Mouse (Mus musculus) neural tube, embryonic 11.5 days (tissue): Measurements from ENCODE around the gene Mrpl49. TPM values are rescaled to one million over a fixed set of nuclear protein-coding genes. Genes with fewer than 3 reads are reported as not detected.
A peak's percentile ranks its signal among the peaks of the same experiment; 100 is the strongest.

Experiments
- ATAC-seq: fragments of 200-750 bp; cut with Nextera tagmentation; 2 replicates; pipeline ENCODE4 v1.8.0; 2017; ENCODE audit warnings: moderate number of reproducible peaks, mild to moderate bottlenecking, moderate TSS enrichment, moderate library complexity; ENCODE audit not compliant: insufficient read depth, low FRiP score, low TSS enrichment
- DNase-seq: peaks from one replicate; pipeline ENCODE4 v3.0.0-alpha.2; 2015; ENCODE audit warnings: low spot score
- H3K27ac ChIP-seq: fragments of 300-500 bp; sonication (generic); 2 replicates; pipeline ENCODE4 v1.5.1; 2014; ENCODE audit warnings: low read depth, mild to moderate bottlenecking, low read length
- H3K27me3 ChIP-seq: fragments of 300-500 bp; sonication (generic); 2 replicates; pipeline ENCODE4 v1.6.1; 2014; ENCODE audit warnings: mild to moderate bottlenecking, low read length, mixed read lengths; ENCODE audit not compliant: control insufficient read depth, insufficient read depth
- H3K36me3 ChIP-seq: fragments of 300-500 bp; sonication (generic); 2 replicates; pipeline ENCODE4 v1.6.1; 2014; ENCODE audit warnings: mild to moderate bottlenecking, low read length, moderate library complexity, mixed read lengths; ENCODE audit not compliant: control insufficient read depth, insufficient read depth
- H3K4me1 ChIP-seq: fragments of 300-500 bp; sonication (generic); 2 replicates; pipeline ENCODE4 v1.6.1; 2014; ENCODE audit warnings: low read length, mixed read lengths; ENCODE audit not compliant: control insufficient read depth, insufficient read depth
- H3K4me2 ChIP-seq: fragments of 300-500 bp; sonication (generic); 2 replicates; pipeline ENCODE4 v1.6.1; 2014; ENCODE audit warnings: low read depth, mild to moderate bottlenecking, moderate library complexity
- H3K4me3 ChIP-seq: fragments of 300-500 bp; sonication (generic); 2 replicates; pipeline ENCODE4 v1.5.1; 2014; ENCODE audit warnings: low read depth, low read length
- H3K9ac ChIP-seq: fragments of 300-500 bp; sonication (generic); 2 replicates; pipeline ENCODE4 v1.6.1; 2014; ENCODE audit warnings: mild to moderate bottlenecking, low read length
- H3K9me3 ChIP-seq: fragments of 300-500 bp; sonication (generic); 2 replicates; pipeline ENCODE4 v1.6.1; 2016; ENCODE audit warnings: low read length; ENCODE audit not compliant: control insufficient read depth
- WGBS: fragments of 180-500 bp; shearing (Covaris S2); extraction: QIAGEN DNeasy Blood & Tissue Kit; methylation state at CpG from one replicate; pipeline ENCODE4 v1.1.7; 2014; 5-methylcytosine and 5-hydroxymethylcytosine counted together
- polyA plus RNA-seq: library from polyadenylated mRNA; unstranded; fragments of >200 nt; fragmentation: Nextera tagmentation; extraction: Ambion mirVana; gene quantifications from 2 replicates; pipeline ENCODE4 v1.2.1, GENCODE M21; 2014

Mrpl49 gene
- polyA plus RNA-seq, 1 experiment from 2014 or later, result 84.8 TPM

- no peak overlapping the region for H3K27ac ChIP-seq
- DNase-seq (no peak), ATAC-seq (no peak)
- WGBS, result 45% methylated on average over 7 of the region's 7 CpGs
- peaks cover 4% of the 10 kb centered on the region; the same call in 1 of the 2 replicates for H3K4me1 ChIP-seq
- H3K9ac ChIP-seq, result no peak overlapping the region
- no peak overlapping the region for H3K4me3 ChIP-seq
- H3K9me3 ChIP-seq, result no peaks in the 10 kb centered on the region
- no peaks in the 10 kb centered on the region for H3K36me3 ChIP-seq
- H3K27me3 ChIP-seq, result peaks cover 20% of the 10 kb centered on the region
- no peak overlapping the region for H3K4me2 ChIP-seq
Observed at GRCm38 (mm10) chr19:6016532-6016931, 41.1 kb downstream of the Mrpl49 start.

DNA sequence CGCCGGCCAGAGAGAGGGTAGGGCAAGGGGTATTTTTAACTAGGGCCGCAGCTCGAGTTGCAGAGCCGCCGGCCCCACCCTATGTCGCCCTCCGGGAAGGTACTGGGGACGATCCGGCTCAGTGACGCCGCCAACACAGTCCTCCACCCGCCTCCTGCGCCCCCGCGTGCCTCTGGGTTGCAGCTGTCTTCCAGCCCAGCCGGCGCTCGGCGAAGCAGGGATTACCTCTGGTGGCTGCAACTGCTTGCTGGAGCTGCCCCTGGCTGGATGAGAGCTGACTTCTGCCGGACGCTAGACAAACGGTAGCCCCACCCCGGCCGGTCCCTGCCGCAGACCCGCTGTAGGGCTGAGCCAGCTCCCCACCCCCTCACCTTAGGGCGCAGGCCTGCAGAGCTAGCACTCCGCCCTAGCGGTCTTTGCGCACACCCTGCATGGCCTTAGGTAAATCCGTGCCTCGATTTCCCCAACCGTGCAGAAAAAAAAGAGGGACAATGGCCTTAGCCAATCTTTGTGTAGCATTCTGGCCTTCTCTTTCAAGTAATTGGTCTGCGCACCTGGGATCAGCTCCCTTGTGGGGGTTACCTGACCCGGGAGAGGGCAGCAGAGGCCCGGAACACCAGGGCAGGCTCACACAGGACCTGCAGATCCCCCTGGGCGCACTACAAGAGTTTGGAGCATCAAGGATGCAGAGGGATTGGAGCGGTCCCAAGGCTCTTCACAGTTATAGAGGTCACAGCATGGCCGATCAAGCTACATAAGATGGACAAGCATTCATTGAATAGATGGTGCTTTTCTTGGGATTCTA, 41.9 kb downstream of the Mrpl49 start, which contains the start of gene Capn1:
TSS of gene Capn1 (minus strand) at position 387 of the 805 bp plus-strand sequence.
- Histone ChIP-seq H3K27me3 (peaks cover 20% of the 10 kb centered on the region), H3K36me3 (no peaks in the 10 kb centered on the region), H3K4me3 (peak within 1 kb of the TSS; percentile 41), H3K4me1 (peaks cover 4% of the 10 kb centered on the region; the same call in 1 of the 2 replicates), H3K27ac (0 out of 2 replicates have a peak within 1 kb of the TSS, but pooled peaks have one; percentile 27), H3K9ac (peak within 1 kb of the TSS; percentile 54), H3K4me2 (peak within 1 kb of the TSS; percentile 88), H3K9me3 (no peaks in the 10 kb centered on the region)
- peak; percentile 74 for DNase-seq
- 3% methylated on average over 37 of the region's 40 CpGs for WGBS
- peak; percentile 67; the same call in 1 of the 2 replicates for ATAC-seq

- H3K9me3 ChIP-seq, result no peaks in the 10 kb centered on the region
- WGBS, result 2% methylated on average over 13 of the region's 18 CpGs
- peak; percentile 63; the same call in 1 of the 2 replicates for ATAC-seq
- peak overlapping the region; percentile 54 for H3K9ac ChIP-seq
- H3K4me2 ChIP-seq, result peak overlapping the region; percentile 88
- H3K4me3 ChIP-seq, result peak overlapping the region; percentile 41
- DNase-seq, result peak; percentile 52
- H3K27ac ChIP-seq, result 0 out of 2 replicates have a peak overlapping the region, but pooled peaks have one; percentile 27
- peaks cover 20% of the 10 kb centered on the region for H3K27me3 ChIP-seq
- no peaks in the 10 kb centered on the region for H3K36me3 ChIP-seq
- H3K4me1 ChIP-seq, result peaks cover 4% of the 10 kb centered on the region; the same call in 1 of the 2 replicates
Observed at GRCm38 (mm10) chr19:6014991-6015510, 42.5 kb downstream of the Mrpl49 start.

DNA sequence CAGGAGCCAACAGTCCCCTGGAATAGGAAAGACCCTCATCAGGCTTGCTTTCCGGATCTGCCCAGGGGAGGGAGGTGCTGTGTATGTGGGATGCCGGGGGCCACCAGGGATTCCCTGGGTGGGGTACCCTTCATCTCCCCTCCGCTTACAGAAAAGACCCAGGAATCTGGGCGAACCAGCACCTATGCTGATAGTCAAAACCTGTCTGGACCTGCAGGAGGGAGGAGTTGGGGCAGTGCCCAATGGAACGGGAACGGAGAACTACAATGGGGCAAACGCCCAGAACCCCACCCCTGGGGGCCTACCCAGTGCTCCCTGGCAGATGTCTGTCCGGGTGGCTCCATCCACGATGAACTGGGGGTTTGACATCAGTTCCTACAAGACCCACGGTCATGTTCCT, 43.9 kb downstream of the Mrpl49 start:
- H3K36me3 ChIP-seq, result no peaks in the 10 kb centered on the region
- no peak overlapping the region for H3K4me3 ChIP-seq
- no peak overlapping the region for H3K9ac ChIP-seq
- no peak overlapping the region for H3K4me2 ChIP-seq
- no peak for DNase-seq
- peaks cover 4% of the 10 kb centered on the region; the same call in 1 of the 2 replicates for H3K4me1 ChIP-seq
- 89% methylated on average over 10 of the region's 10 CpGs for WGBS
- no peaks in the 10 kb centered on the region for H3K9me3 ChIP-seq
- H3K27me3 ChIP-seq, result peaks cover 20% of the 10 kb centered on the region
- H3K27ac ChIP-seq, result no peak overlapping the region
- ATAC-seq, result no peak

DNA sequence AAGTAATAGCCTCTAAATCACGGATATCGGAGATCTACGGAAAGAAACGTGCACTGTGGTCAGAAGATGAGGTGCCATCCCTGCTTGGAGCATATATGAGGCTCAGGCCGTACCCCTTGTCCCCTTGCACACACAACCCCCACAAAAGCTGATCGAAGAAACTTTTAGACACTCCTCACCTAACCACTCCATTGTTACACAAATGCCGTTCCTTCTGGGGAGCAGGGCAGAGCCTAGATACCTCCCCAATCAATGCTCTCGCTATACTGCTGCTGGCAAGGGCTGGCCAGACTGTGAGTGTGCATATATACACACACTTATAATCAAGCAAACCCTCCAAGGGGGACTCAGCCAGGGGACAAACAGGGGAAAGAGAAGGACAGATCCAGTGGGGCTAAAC, 48.4 kb downstream of the Mrpl49 start:
- H3K36me3 ChIP-seq, result no peaks in the 10 kb centered on the region
- ATAC-seq, result no peak
- no peak overlapping the region for H3K4me2 ChIP-seq
- WGBS, result 68% methylated on average over 8 of the region's 8 CpGs
- H3K9ac ChIP-seq, result no peak overlapping the region
- H3K9me3 ChIP-seq, result no peaks in the 10 kb centered on the region
- H3K27me3 ChIP-seq, result no peaks in the 10 kb centered on the region
- no peak overlapping the region for H3K27ac ChIP-seq
- H3K4me1 ChIP-seq, result no peaks in the 10 kb centered on the region
- DNase-seq, result no peak
- no peak overlapping the region for H3K4me3 ChIP-seq

DNA sequence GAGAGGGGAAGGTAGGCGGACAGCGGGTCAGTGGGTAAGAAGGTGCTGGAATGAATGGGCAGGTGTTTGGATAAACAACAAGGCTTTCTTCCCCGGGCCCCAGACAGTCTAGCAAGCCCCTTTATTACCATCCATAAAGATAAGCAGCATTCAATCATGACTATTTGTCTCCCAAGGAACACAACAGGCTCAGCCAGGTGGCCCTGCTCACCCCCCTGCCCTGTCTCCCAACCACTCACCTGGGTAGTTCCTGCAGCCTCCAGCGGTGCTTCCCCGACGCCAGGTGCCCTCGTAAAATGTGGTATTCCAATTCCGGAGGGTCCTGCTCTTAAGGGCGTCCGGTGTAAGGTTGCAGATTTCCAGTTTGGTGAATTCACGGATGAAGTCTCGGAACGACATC, 50.6 kb downstream of the Mrpl49 start:
- Histone ChIP-seq H3K36me3 (no peaks in the 10 kb centered on the region), H3K27ac (no peak overlapping the region), H3K4me2 (no peak overlapping the region), H3K4me1 (no peaks in the 10 kb centered on the region), H3K9ac (no peak overlapping the region), H3K4me3 (no peak overlapping the region), H3K9me3 (no peaks in the 10 kb centered on the region), H3K27me3 (no peaks in the 10 kb centered on the region)
- DNase-seq (no peak), ATAC-seq (no peak)
- WGBS, result 81% methylated on average over 13 of the region's 13 CpGs

DNA sequence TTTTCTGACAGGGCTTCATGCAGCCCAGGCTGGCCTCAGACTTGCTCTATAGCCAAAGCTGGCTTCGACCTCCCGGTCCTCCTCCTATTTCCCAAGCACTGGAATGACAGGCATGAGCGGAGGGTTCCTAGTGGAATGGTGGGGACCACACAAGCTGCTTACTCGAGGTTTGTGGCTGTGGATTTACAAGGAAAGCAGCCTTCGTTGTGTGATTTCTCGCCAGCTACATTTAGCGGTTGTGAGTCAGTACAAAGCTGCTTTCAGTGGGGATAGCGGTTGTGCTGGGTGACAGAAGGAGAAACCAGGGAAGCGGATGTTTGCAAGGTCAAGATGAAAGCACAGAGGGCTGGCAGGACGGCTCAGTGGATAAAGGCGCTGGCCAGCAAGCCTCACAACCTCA, 52.0 kb downstream of the Mrpl49 start:
- no peak overlapping the region for H3K9ac ChIP-seq
- H3K27me3 ChIP-seq, result no peaks in the 10 kb centered on the region
- H3K27ac ChIP-seq, result no peak overlapping the region
- H3K4me3 ChIP-seq, result no peak overlapping the region
- no peaks in the 10 kb centered on the region for H3K36me3 ChIP-seq
- 73% methylated on average over 11 of the region's 11 CpGs for WGBS
- DNase-seq (no peak), ATAC-seq (no peak)
- H3K4me2 ChIP-seq, result no peak overlapping the region
- H3K4me1 ChIP-seq, result no peaks in the 10 kb centered on the region
- no peaks in the 10 kb centered on the region for H3K9me3 ChIP-seq
